Mouse (Mus musculus): ENCODE data around the gene Apbb2. TPM values are rescaled to one million over a fixed set of nuclear protein-coding genes. Genes with fewer than 3 reads are reported as not detected.

Apbb2 gene
- polyA plus RNA-seq, 2 experiments, result 15.8 to 45.8 TPM

DNA sequence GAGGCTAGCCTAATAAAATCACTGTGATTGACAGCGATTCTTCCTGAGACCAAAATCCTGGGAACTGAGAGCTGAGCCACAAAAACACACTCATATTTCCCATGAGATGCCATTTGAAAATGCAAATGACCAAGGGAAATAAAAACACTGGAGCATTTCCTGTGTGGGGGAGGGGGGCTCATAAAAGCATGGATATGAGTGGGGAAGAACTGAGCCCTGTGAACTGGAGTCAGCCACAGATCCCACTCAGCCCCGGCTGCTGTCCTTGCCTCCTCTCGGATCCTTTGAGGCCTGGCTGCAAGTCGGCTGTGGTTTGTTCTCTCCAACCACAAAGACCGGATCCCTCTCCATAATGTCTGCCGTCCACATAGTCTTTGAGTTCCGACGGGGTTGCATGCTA, 91.5 kb downstream of the Apbb2 start:
- H3K27ac ChIP-seq (replicated peaks; ENCODE audit: low read depth, low read length), result peak overlapping the region; percentile 78; the same call in 1 of the 2 replicates
- peaks cover 51% of the 10 kb centered on the region for H3K4me1 ChIP-seq (ENCODE audit: control insufficient read depth, insufficient read depth, low read length)
- H3K36me3 ChIP-seq (ENCODE audit: control insufficient read depth, insufficient read depth, low read length), result no peaks in the 10 kb centered on the region
- no peak overlapping the region for H3K4me3 ChIP-seq (replicated peaks; ENCODE audit: low read length)
- no peak for TF ChIP-seq POLR2A (IDR thresholded peaks at IDR 0.05; ENCODE audit: borderline replicate concordance, extremely low read depth, insufficient read depth, insufficient read length)
- no peaks in the 10 kb centered on the region for H3K9me3 ChIP-seq (ENCODE audit: control insufficient read depth, low read length)
- ATAC-seq (ENCODE audit: low FRiP score, low read depth) (no peak), DNase-seq (ENCODE audit: low spot score) (no peak)
- no peak overlapping the region for H3K4me2 ChIP-seq (replicated peaks; ENCODE audit: low read depth, low read length, severe bottlenecking)
- H3K27me3 ChIP-seq (ENCODE audit: control insufficient read depth, insufficient read depth, low read length), result no peaks in the 10 kb centered on the region
- 39% methylated on average over 8 of the region's 8 CpGs for WGBS
- no peak overlapping the region for H3K9ac ChIP-seq (ENCODE audit: low read depth, low read length, severe bottlenecking)

DNA sequence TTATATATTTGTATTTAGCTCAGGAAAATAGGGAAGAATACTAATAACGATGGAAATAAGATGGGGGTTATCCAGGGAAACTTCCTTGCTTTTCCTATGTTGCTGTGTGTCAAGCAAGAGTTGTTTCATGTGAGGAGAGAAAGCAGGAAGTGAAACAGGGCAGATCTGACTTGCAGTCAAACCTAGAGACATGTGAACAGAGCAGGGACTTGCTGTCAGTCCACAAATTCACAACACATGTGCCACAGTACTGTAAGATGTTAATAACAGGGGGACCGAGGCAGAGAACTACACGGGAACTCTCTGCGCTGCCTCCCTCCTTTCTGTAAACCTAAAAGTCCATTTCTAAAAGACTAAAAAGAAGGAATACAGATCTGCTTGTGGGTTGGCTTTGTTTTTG, 93.6 kb downstream of the Apbb2 start:
- Histone ChIP-seq H3K27ac (replicated peaks; ENCODE audit: low read depth, low read length) (0 out of 2 replicates have a peak overlapping the region, but pooled peaks have one; percentile 3), H3K4me2 (replicated peaks; ENCODE audit: low read depth, low read length, severe bottlenecking) (no peak overlapping the region), H3K9me3 (ENCODE audit: control insufficient read depth, low read length) (no peaks in the 10 kb centered on the region), H3K27me3 (ENCODE audit: control insufficient read depth, insufficient read depth, low read length) (no peaks in the 10 kb centered on the region), H3K4me3 (replicated peaks; ENCODE audit: low read length) (no peak overlapping the region), H3K36me3 (ENCODE audit: control insufficient read depth, insufficient read depth, low read length) (no peaks in the 10 kb centered on the region), H3K4me1 (ENCODE audit: control insufficient read depth, insufficient read depth, low read length) (peaks cover 45% of the 10 kb centered on the region), H3K9ac (ENCODE audit: low read depth, low read length, severe bottlenecking) (no peak overlapping the region)
- WGBS, result 61% methylated on average over 4 of the region's 4 CpGs
- no peak for DNase-seq (ENCODE audit: low spot score)
- TF ChIP-seq POLR2A (IDR thresholded peaks at IDR 0.05; ENCODE audit: borderline replicate concordance, extremely low read depth, insufficient read depth, insufficient read length), result no peak
- no peak for ATAC-seq (ENCODE audit: low FRiP score, low read depth)

DNA sequence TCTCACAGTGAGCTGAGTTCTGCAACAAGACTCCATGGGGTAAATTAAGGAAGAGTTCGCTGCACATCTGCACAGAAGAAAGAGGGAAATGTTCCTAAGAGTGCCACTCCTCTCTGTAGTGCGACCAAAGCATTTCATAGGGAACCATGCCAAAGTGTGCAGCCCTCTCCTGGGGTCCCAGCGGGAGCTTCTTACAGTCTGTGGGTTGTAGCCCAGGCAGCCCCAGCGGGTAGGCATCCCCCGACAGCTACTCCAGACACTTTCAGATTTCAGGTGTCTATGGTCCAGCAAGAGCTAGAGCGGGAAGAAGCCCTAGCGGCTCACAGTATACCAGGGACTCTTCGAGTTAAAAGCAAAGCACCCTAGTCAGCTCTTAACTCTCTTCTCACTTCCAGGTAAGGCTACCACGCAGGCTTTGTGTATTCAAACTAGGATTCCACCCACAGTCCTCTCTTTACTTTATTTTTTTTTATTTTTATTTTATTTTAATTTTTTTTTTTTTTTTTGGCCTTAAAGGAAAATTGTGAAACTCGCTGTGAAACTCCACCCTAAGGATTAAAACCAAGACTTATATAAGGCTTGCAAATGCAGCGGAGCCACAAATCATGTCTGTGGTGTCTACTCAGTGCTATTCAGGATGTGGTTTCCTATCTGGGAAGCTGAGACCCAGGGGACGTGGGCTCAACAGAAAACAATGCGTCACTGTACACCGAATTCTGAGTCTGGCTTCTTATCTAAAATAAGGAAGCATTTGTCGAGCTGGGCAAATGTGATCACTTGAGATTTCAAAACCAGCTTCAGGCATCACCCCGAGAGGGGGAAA, 94.7 kb downstream of the Apbb2 start:
- H3K36me3 ChIP-seq (ENCODE audit: control insufficient read depth, insufficient read depth, low read length), result no peaks in the 10 kb centered on the region
- 74% methylated on average over 16 of the region's 16 CpGs for WGBS
- peaks cover 44% of the 10 kb centered on the region for H3K4me1 ChIP-seq (ENCODE audit: control insufficient read depth, insufficient read depth, low read length)
- no peak for TF ChIP-seq POLR2A (IDR thresholded peaks at IDR 0.05; ENCODE audit: borderline replicate concordance, extremely low read depth, insufficient read depth, insufficient read length)
- H3K27ac ChIP-seq (replicated peaks; ENCODE audit: low read depth, low read length), result peak overlapping the region; percentile 61
- ATAC-seq (ENCODE audit: low FRiP score, low read depth) (no peak), DNase-seq (ENCODE audit: low spot score) (peak; percentile 54)
- H3K9ac ChIP-seq (ENCODE audit: low read depth, low read length, severe bottlenecking), result no peak overlapping the region
- H3K4me2 ChIP-seq (replicated peaks; ENCODE audit: low read depth, low read length, severe bottlenecking), result no peak overlapping the region
- no peaks in the 10 kb centered on the region for H3K27me3 ChIP-seq (ENCODE audit: control insufficient read depth, insufficient read depth, low read length)
- H3K9me3 ChIP-seq (ENCODE audit: control insufficient read depth, low read length), result no peaks in the 10 kb centered on the region
- H3K4me3 ChIP-seq (replicated peaks; ENCODE audit: low read length), result no peak overlapping the region

DNA sequence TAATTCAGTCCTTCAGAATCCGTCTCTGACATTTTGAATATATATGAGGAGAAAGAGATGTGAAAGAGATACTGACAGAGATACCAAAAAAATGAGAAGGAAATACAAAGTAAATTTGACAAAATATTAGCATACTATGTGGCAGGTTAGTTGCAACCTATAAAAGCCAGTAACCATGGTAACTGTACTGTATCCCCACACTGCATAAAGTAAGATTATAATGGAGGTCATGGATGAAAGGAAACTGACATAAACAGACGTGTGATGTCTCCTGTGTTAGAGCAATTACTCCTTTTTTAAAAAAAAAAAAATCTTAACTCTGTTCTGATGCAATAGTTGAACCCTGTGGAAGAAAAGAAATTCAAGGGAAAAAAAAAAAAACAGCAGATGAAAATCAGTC, 97.3 kb downstream of the Apbb2 start:
- 72% methylated on average over 2 of the region's 2 CpGs for WGBS
- Histone ChIP-seq H3K9ac (ENCODE audit: low read depth, low read length, severe bottlenecking) (no peak overlapping the region), H3K27ac (replicated peaks; ENCODE audit: low read depth, low read length) (no peak overlapping the region), H3K27me3 (ENCODE audit: control insufficient read depth, insufficient read depth, low read length) (no peaks in the 10 kb centered on the region), H3K36me3 (ENCODE audit: control insufficient read depth, insufficient read depth, low read length) (no peaks in the 10 kb centered on the region), H3K4me3 (replicated peaks; ENCODE audit: low read length) (no peak overlapping the region), H3K4me2 (replicated peaks; ENCODE audit: low read depth, low read length, severe bottlenecking) (no peak overlapping the region), H3K4me1 (ENCODE audit: control insufficient read depth, insufficient read depth, low read length) (peaks cover 40% of the 10 kb centered on the region), H3K9me3 (ENCODE audit: control insufficient read depth, low read length) (no peaks in the 10 kb centered on the region)
- no peak for ATAC-seq (ENCODE audit: low FRiP score, low read depth)
- no peak for DNase-seq (ENCODE audit: low spot score)
- TF ChIP-seq POLR2A (IDR thresholded peaks at IDR 0.05; ENCODE audit: borderline replicate concordance, extremely low read depth, insufficient read depth, insufficient read length), result no peak

DNA sequence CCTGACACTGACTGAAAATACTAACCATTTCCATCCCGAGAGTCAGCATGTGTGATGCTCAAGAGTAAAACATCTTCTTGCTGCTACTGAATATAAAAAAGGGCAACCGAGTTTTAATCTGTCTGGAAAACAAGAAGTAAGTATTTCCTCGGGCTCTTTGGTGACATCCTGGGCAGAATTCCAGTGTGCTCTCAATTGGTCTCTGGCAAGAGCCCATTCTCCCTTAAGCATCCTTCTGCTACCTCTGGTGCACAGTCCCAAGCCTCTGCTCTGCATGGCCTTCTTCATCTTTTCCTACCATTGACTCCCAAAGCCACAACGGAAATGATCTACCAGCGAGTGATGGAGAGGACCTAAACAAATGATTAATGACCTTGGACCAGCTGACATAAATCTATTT, 99.1 kb downstream of the Apbb2 start:
- no peaks in the 10 kb centered on the region for H3K9me3 ChIP-seq (ENCODE audit: control insufficient read depth, low read length)
- H3K27me3 ChIP-seq (ENCODE audit: control insufficient read depth, insufficient read depth, low read length), result no peaks in the 10 kb centered on the region
- DNase-seq (ENCODE audit: low spot score) (no peak), ATAC-seq (ENCODE audit: low FRiP score, low read depth) (no peak)
- no peak overlapping the region for H3K4me3 ChIP-seq (replicated peaks; ENCODE audit: low read length)
- H3K9ac ChIP-seq (ENCODE audit: low read depth, low read length, severe bottlenecking), result no peak overlapping the region
- no peak for TF ChIP-seq POLR2A (IDR thresholded peaks at IDR 0.05; ENCODE audit: borderline replicate concordance, extremely low read depth, insufficient read depth, insufficient read length)
- H3K36me3 ChIP-seq (ENCODE audit: control insufficient read depth, insufficient read depth, low read length), result no peaks in the 10 kb centered on the region
- H3K27ac ChIP-seq (replicated peaks; ENCODE audit: low read depth, low read length), result no peak overlapping the region
- 68% methylated on average over 5 of the region's 5 CpGs for WGBS
- peaks cover 34% of the 10 kb centered on the region for H3K4me1 ChIP-seq (ENCODE audit: control insufficient read depth, insufficient read depth, low read length)
- H3K4me2 ChIP-seq (replicated peaks; ENCODE audit: low read depth, low read length, severe bottlenecking), result no peak overlapping the region
